Mouse (Mus musculus) kidney, postnatal 10 days (tissue): ENCODE measurements at regions not wholly inside any gene's neighbourhood (a gene's known extent, or its start where the extent isn't known, plus 50 kb on each side); places are given as distances from the start of the nearest gene placed in this dataset.

Experiments used
- DNase-seq: peaks from one replicate; pipeline ENCODE4 v3.0.0; 2021; ENCODE audit warnings: mixed read lengths

DNA sequence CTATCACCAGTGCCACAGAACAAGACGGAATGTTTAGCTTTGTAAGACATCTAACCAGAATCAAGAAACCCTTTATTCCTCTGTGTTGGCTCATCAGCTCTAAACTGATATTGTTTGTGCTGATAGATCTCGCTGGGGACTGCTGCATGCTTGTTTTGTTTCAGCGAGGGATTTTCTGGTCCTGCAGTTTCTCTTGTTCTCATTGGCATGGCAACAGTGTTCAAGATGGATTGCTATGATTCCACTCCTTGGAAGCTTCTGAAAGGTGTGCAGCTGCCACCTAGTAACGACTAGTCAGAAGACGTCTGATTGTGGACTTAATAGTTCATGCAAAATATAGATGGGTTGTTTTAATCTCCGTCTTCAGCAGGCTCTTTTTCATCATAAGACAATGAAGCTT, 591.2 kb downstream of the Sorcs1 start:
- DNase-seq: no peak

- DNase-seq: no peak
These were observed 600.9 kb downstream of the Sorcs1 start for GRCm38 (mm10) chr19:50077427-50078040.

- no peak for DNase-seq
These were observed 618.0 kb downstream of the Sorcs1 start for GRCm38 (mm10) chr19:50060448-50060847.

- DNase-seq: no peak
These were observed 625.5 kb downstream of the Sorcs1 start for GRCm38 (mm10) chr19:50052910-50053309.

DNA sequence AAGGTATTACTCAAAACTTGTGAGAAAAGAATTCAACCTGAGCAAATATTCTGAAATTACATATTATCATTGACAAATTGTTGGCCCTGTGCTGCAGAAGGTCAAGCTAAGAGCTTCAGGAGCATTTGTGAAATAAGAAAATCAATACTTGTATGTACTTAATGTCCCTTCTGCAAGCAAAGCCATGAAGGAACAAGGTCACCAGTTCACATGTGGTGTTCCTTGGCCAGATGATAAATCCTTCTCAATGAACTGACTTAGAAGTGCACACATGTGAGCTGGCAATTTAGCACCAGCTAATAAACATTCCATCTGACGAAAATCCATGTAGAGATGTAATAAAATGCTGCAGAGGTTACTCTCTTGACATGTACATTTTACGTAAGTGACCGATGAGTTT, 632.7 kb downstream of the Sorcs1 start:
- DNase-seq: no peak

GRCm38 (mm10) chr19:50013659-50014058, 664.8 kb downstream of the Sorcs1 start:
- DNase-seq: no peak

DNA sequence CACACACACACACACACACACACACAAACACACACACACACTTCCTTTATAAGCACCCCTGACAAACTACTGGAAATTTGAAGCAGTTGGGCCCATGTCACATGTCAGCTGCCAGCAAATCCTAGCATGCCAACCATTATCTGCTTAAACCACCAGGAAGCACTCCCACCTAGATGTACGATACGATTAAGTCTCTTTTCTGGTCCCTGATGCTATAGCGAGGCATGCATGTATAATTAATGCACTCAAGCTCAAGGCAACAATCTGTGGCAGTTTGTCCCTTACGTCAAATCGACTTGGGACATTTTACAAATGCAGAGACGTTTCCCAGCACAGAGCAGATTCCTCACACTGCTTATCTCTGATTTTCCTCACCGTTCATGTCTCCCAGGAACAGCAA, 673.2 kb downstream of the Sorcs1 start:
- DNase-seq: no peak

DNA sequence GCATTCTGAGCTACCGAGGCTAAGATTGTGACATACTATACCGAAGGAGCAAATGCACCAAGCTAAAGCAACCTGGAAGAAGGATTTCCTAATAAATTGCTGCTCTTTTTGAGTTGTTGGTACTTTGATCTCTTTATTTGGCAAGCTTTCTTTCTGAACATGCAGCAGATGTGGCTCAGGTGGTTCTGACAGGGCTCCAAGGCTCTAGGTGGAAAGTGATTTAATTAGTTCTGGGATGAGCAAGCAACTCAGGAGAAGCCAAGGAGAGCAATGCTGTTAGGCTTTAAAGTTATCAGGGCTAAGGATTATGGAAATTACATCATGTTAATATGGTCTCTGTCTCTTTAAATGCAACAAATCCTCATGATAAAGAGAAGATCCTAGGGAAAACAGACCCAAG, 692.6 kb downstream of the Sorcs1 start:
- no peak for DNase-seq

DNA sequence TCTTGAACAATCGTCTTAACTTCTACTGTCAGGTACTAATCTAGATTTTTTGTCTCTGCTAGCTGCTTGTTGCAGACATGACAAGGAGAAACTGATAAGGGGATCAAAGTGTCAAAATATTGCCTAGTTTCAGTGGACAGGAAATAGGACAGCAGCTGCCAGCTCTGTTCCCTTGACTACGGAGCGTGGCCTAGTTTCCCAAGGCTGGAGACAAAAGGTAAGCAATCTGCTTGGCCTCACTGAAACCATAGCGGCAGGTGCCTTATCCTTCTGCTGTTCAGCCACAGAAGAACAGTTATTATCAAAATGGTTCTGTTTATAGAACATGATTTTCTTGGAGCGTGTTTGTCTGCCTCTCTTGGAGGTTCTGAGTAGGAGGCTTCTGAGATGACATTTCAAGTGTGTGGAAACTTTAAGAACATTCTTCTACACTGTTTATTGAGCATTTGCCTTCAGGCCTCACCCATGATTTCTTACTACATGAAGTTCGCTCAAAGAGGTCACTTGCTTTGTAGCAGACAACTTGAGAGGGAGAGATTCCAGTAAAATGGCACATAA, 712.1 kb downstream of the Sorcs1 start:
- DNase-seq: no peak

- DNase-seq: no peak
These were observed 713.8 kb downstream of the Sorcs1 start for GRCm38 (mm10) chr19:49964679-49965078.

GRCm38 (mm10) chr19:49958517-49958916, 719.9 kb downstream of the Sorcs1 start:
- peak; percentile 22 for DNase-seq

GRCm38 (mm10) chr19:49931202-49931601, 747.2 kb downstream of the Sorcs1 start:
- DNase-seq: no peak

DNA sequence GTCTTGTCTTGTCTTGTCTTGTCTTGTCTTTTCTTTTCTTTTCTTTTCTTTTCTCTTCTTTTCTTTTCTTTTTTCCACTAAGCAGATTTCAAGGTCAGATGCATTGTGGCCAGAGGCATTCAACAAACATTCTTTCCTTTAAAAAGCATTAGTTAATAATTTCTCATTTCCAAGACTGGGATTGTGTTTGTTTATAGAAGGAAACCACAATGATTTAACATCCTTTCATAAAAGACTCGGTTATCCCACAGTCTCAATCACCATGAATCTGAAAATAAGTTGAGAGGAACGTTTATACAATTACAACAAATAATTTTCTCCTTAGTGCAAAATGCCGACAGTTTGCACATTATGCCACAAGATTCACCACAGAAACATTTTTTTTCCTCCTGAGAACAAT, 766.7 kb downstream of the Sorcs1 start:
- DNase-seq: no peak

DNA sequence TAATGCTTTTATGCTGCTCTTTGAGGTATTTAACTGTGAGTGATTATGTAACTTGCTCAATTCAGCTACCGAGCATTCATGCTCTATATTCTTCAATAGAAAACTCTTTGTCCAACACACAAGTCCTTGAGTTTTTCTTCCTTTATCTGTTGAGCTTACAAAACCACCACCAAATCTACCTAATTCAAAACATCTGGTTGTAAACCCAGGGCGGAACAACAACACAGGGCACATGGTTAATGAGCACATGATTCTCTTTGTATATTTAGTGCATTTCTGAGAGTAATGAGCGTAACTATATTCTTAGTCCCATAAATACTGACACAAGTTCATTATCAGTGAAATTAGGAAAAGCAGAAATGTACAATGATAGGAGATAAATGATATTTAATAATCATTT, 798.2 kb downstream of the Sorcs1 start:
- no peak for DNase-seq

GRCm38 (mm10) chr19:49860761-49861160, 817.7 kb downstream of the Sorcs1 start:
- DNase-seq: no peak

DNA sequence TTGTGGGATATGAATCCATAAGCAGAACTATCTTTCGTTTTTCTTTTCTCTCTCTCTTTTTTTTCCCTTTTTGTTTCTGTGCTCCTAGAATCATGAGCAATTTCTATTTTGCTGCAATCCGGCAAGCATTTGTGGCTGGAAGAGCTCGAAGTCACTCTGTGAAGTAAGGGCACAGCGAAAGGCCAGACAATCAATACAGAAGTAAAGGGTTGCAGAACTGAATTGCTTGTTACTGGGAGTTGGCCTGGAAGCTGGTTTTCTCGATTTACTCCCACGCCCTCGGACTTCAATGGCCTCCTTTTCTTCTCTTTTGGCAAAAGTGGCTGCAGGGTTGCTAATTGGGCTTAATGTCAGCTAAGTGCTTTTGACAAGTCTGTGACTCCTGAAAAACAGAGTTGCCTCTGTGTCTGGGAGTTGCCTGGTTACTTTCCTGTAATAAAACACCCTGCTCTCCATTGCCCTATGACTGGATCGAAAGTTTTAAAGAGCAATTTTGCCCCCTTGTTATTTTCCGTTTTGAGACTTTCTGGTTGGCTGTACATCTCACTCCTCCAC, 822.9 kb downstream of the Sorcs1 start:
- no peak for DNase-seq

DNA sequence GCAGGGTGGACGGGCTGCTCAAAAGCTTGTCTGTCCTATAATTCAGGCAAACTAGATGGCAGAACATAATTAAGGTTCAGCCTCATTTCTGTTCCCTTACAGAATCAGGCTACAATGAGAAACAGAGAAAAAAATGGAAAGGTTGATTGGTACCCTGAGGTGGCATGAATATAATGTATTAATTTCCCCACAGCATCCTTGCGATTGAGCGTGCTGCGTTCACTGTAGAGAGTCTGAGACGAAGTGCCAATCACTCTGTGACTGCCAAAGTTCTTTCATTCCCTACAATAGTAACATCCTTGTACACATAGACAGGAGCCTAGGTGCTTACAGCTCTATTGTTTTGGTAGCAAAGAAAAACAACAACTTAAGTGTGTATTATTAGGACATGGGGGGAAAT, 836.5 kb downstream of the Sorcs1 start:
- no peak for DNase-seq

GRCm38 (mm10) chr19:49839153-49839911, 839.1 kb downstream of the Sorcs1 start:
- no peak for DNase-seq

GRCm38 (mm10) chr19:49830918-49831317, 847.5 kb downstream of the Sorcs1 start:
- no peak for DNase-seq

DNA sequence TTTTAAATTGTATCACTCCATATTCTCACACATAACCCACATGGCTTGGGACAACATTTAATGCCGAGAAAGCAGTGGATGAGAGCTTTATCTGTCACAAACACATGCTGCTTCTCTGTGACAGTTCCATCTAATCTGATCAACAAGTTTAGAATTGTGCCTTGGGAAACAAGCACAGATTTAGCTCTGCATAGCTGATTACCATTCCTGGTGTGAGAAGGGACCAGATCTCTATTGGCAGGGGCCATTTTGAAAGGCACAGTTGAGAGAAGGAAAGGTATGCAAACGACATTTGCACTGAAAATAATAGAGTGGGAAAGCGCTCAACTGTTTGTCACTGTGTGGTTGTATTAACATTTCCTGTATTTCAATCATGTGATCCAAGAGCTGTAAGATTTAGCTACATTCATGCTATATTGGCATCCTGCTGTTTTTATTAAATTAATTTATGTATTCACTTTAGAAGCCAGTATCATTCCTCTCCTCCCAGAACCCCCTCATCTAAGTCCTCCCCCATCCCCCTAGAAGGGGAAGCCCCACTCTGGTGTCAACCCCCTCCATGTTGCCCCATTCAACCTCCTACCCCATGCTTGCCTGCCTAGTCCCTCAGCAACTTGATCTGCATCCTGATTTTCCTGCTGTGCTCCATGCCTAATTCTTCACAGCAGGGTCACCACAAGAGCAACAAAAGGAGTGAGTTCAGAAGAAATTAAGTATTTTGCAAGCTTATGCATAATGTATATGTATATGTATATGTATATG, 872.6 kb downstream of the Sorcs1 start:
- DNase-seq: no peak
